ENCODE assay signal across 19 mouse cellular contexts in genomic region chr10:62553611-62554091, GRCm38 (mm10). TPM values are rescaled to one million over a fixed set of nuclear protein-coding genes. Genes with fewer than 3 reads are reported as not detected.
DNase-seq lines count a peak whose midpoint lies in the region; ATAC-seq and TF ChIP-seq lines count a peak whose summit lies in the region.
"Had no signal": no experiment of that assay in that cellular context is flagged by ENCODE, and none has a peak within 500 bp of the region (broad histone marks: within the 10 kb centered on the region; RNA-seq: fewer than 3 reads in every experiment).

No protein-coding gene starts in this region.

- H3K4me1 ChIP-seq in liver, postnatal 0 days (ENCODE audit: insufficient read depth): 0 out of 2 replicates have a peak, but pooled peaks cover 4% of the 10 kb centered on the region
- peaks cover 3% of the 10 kb centered on the region; the same call in 1 of the 2 replicates for H3K4me1 ChIP-seq in liver, embryonic 11.5 days (replicated peaks; ENCODE audit: control insufficient read depth, insufficient read depth, low read length)
- H3K4me1 ChIP-seq in megakaryocyte, embryonic 14.5 days: peaks cover 56% of the 10 kb centered on the region
- peaks cover 5% of the 10 kb centered on the region; the same call in 1 of the 2 replicates for H3K4me1 ChIP-seq in embryonic facial prominence, embryonic 10.5 days
- H3K4me1 ChIP-seq: embryonic facial prominence, embryonic 12.5 days; forebrain, embryonic 13.5 days; neural tube, embryonic 15.5 days had no signal

- H3K9me3 ChIP-seq in liver, postnatal 0 days (ENCODE audit: low read length): no peaks in the 10 kb centered on the region
- H3K9me3 ChIP-seq in liver, embryonic 11.5 days (ENCODE audit: control insufficient read depth, low read length): no peaks in the 10 kb centered on the region
- no peaks in the 10 kb centered on the region for H3K9me3 ChIP-seq in megakaryocyte, embryonic 14.5 days
- H3K9me3 ChIP-seq in embryonic facial prominence, embryonic 10.5 days: no peaks in the 10 kb centered on the region
- H3K9me3 ChIP-seq: embryonic facial prominence, embryonic 12.5 days; forebrain, embryonic 13.5 days; midbrain, embryonic 10.5 days; neural tube, embryonic 15.5 days had no signal

- no peaks in the 10 kb centered on the region for H3K27me3 ChIP-seq in liver, postnatal 0 days (ENCODE audit: insufficient read depth, low read length)
- H3K27me3 ChIP-seq in liver, embryonic 11.5 days (replicated peaks; ENCODE audit: control insufficient read depth, insufficient read depth, low read length): no peaks in the 10 kb centered on the region
- H3K27me3 ChIP-seq in megakaryocyte, embryonic 14.5 days (replicated peaks): no peaks in the 10 kb centered on the region
- H3K27me3 ChIP-seq in embryonic facial prominence, embryonic 10.5 days (replicated peaks; ENCODE audit: low read depth, poor library complexity, severe bottlenecking): no peaks in the 10 kb centered on the region
- H3K27me3 ChIP-seq: CH12.LX; embryonic facial prominence, embryonic 12.5 days; forebrain, embryonic 13.5 days; neural tube, embryonic 15.5 days had no signal

- TF ChIP-seq CTCF in liver, postnatal 0 days (IDR thresholded peaks at IDR 0.05; ENCODE audit: low read depth): 0 out of 2 replicates have a peak, but pooled peaks have one; percentile 6

- WGBS in liver, postnatal 0 days (ENCODE audit: insufficient replicate concordance): 30% methylated on average over 12 of the region's 12 CpGs
- WGBS in liver, embryonic 11.5 days: 58% methylated on average over 12 of the region's 12 CpGs
- WGBS in embryonic facial prominence, embryonic 10.5 days: 88% methylated on average over 12 of the region's 12 CpGs

- DNase-seq in liver, postnatal 0 days: peak; percentile 43
- no peak for DNase-seq in liver, embryonic 11.5 days (ENCODE audit: low spot score)
- DNase-seq in T-cell, adult 2 months (ENCODE audit: low spot score): peak; percentile 64
- DNase-seq in thymus, postnatal 0 days (ENCODE audit: low spot score): peak; percentile 87
- DNase-seq in cerebellum, postnatal 10 days: no peak
- DNase-seq in embryonic facial prominence, embryonic 10.5 days (ENCODE audit: low spot score): no peak
- DNase-seq in right cerebral cortex, postnatal 4 days: no peak
- DNase-seq: adrenal gland, postnatal 14 days; cerebellum, adult 2 months; gastrocnemius, postnatal 25 days; heart, postnatal 10 days; kidney, postnatal 25 days had no signal

- H3K4me2 ChIP-seq in liver, postnatal 0 days (ENCODE audit: low read depth, low read length): no peak overlapping the region
- H3K4me2 ChIP-seq in liver, embryonic 11.5 days: no peak overlapping the region
- H3K4me2 ChIP-seq: embryonic facial prominence, embryonic 12.5 days; forebrain, embryonic 13.5 days; neural tube, embryonic 15.5 days had no signal

- no peak overlapping the region for H3K9ac ChIP-seq in liver, postnatal 0 days (replicated peaks)
- H3K9ac ChIP-seq in liver, embryonic 11.5 days (ENCODE audit: low read depth, low read length): no peak overlapping the region; the same call in 1 of the 2 replicates
- H3K9ac ChIP-seq: embryonic facial prominence, embryonic 12.5 days; forebrain, embryonic 13.5 days; liver, embryonic 14.5 days; neural tube, embryonic 15.5 days had no signal

- H3K4me3 ChIP-seq in liver, postnatal 0 days (ENCODE audit: low read depth, low read length): no peak overlapping the region
- H3K4me3 ChIP-seq in liver, embryonic 11.5 days (ENCODE audit: low read depth, low read length): no peak overlapping the region
- peak overlapping the region; percentile 72 for H3K4me3 ChIP-seq in megakaryocyte, embryonic 14.5 days (replicated peaks)
- no peak overlapping the region for H3K4me3 ChIP-seq in embryonic facial prominence, embryonic 10.5 days
- H3K4me3 ChIP-seq: embryonic facial prominence, embryonic 12.5 days; forebrain, embryonic 13.5 days; midbrain, embryonic 10.5 days; neural tube, embryonic 15.5 days had no signal

- peaks cover 2% of the 10 kb centered on the region for H3K36me3 ChIP-seq in liver, postnatal 0 days (replicated peaks; ENCODE audit: insufficient read depth, low read length)
- peaks cover 2% of the 10 kb centered on the region; the same call in 1 of the 2 replicates for H3K36me3 ChIP-seq in liver, embryonic 11.5 days (ENCODE audit: control insufficient read depth, insufficient read depth, low read length)
- H3K36me3 ChIP-seq in megakaryocyte, embryonic 14.5 days (replicated peaks; ENCODE audit: low read length): peaks cover 24% of the 10 kb centered on the region
- peaks cover 24% of the 10 kb centered on the region for H3K36me3 ChIP-seq in embryonic facial prominence, embryonic 10.5 days (replicated peaks)

- peak overlapping the region; percentile 73 for H3K27ac ChIP-seq in liver, postnatal 0 days (ENCODE audit: low read depth)
- no peak overlapping the region for H3K27ac ChIP-seq in liver, embryonic 11.5 days (ENCODE audit: low read depth, low read length)
- no peak overlapping the region for H3K27ac ChIP-seq in embryonic facial prominence, embryonic 10.5 days (replicated peaks)
- H3K27ac ChIP-seq: embryonic facial prominence, embryonic 12.5 days; forebrain, embryonic 13.5 days; liver, embryonic 14.5 days; midbrain, embryonic 10.5 days; neural tube, embryonic 15.5 days had no signal

- TF ChIP-seq EP300 in liver, postnatal 0 days (IDR thresholded peaks at IDR 0.05; ENCODE audit: low read depth): no peak; the same call in 1 of the 2 replicates

- peak; percentile 66 for ATAC-seq in liver, postnatal 0 days
- ATAC-seq in liver, embryonic 11.5 days (replicated peaks; ENCODE audit: low FRiP score): no peak
- ATAC-seq: forebrain, embryonic 13.5 days had no signal

RNA-seq across cellular contexts. Expression of gene Kif1bp, which starts 24.6 kb away (rescaled TPM):
- polyA plus RNA-seq in liver, postnatal 0 days (2015; fragmentation: Nextera tagmentation; extraction: Ambion mirVana): 6.5 and 7.2 TPM in 2 replicates
- 28.1 and 28.3 TPM in 2 replicates for polyA plus RNA-seq in liver, embryonic 11.5 days (2014; fragmentation: Nextera tagmentation; extraction: Ambion mirVana)
- polyA plus RNA-seq in megakaryocyte, embryonic 14.5 days (2012; ENCODE audit: insufficient read depth, low replicate concordance): 2.5 and 5.1 TPM in 2 replicates
- polyA plus RNA-seq in thymus, postnatal 0 days (2015; fragmentation: Nextera tagmentation; extraction: Ambion mirVana): 24.2 and 26.5 TPM in 2 replicates
- polyA plus RNA-seq in embryonic facial prominence, embryonic 10.5 days (2016; fragmentation: Nextera tagmentation; extraction: Ambion mirVana): 34.3 and 35.5 TPM in 2 replicates

RNA-seq across cellular contexts. Expression of gene Srgn, which starts 26.4 kb away (rescaled TPM):
- polyA plus RNA-seq in liver, postnatal 0 days (2015; fragmentation: Nextera tagmentation; extraction: Ambion mirVana): 108 and 110 TPM in 2 replicates
- polyA plus RNA-seq in liver, embryonic 11.5 days (2014; fragmentation: Nextera tagmentation; extraction: Ambion mirVana): 59.2 and 66.1 TPM in 2 replicates
- polyA plus RNA-seq in megakaryocyte, embryonic 14.5 days (2012; ENCODE audit: insufficient read depth, low replicate concordance): 95.0 and 696 TPM in 2 replicates
- polyA plus RNA-seq in thymus, postnatal 0 days (2015; fragmentation: Nextera tagmentation; extraction: Ambion mirVana): 306 and 319 TPM in 2 replicates
- 2.0 and 3.3 TPM in 2 replicates for polyA plus RNA-seq in embryonic facial prominence, embryonic 10.5 days (2016; fragmentation: Nextera tagmentation; extraction: Ambion mirVana)

RNA-seq across cellular contexts. Expression of gene Ddx21, which starts 48.4 kb away (rescaled TPM):
- polyA plus RNA-seq in liver, postnatal 0 days (2015; fragmentation: Nextera tagmentation; extraction: Ambion mirVana): 7.2 and 8.3 TPM in 2 replicates
- 72.8 and 74.4 TPM in 2 replicates for polyA plus RNA-seq in liver, embryonic 11.5 days (2014; fragmentation: Nextera tagmentation; extraction: Ambion mirVana)
- polyA plus RNA-seq in megakaryocyte, embryonic 14.5 days (2012; ENCODE audit: insufficient read depth, low replicate concordance): 5.4 and 39.8 TPM in 2 replicates
- polyA plus RNA-seq in thymus, postnatal 0 days (2015; fragmentation: Nextera tagmentation; extraction: Ambion mirVana): 29.8 and 29.9 TPM in 2 replicates
- polyA plus RNA-seq in embryonic facial prominence, embryonic 10.5 days (2016; fragmentation: Nextera tagmentation; extraction: Ambion mirVana): 35.1 and 36.7 TPM in 2 replicates

Comparison
In these comparisons a context has a peak if more than half of its experiments do, and no peak if none do; other contexts are left out.
1. DNase-seq: peak in liver, postnatal 0 days (single experiment), T-cell, adult 2 months (single experiment) and thymus, postnatal 0 days (single experiment); none in liver, embryonic 11.5 days (single experiment), cerebellum, postnatal 10 days (0 of 2), embryonic facial prominence, embryonic 10.5 days (single experiment) and right cerebral cortex, postnatal 4 days (single experiment).
2. RNA of gene Srgn, which starts 26.4 kb away (polyA plus RNA-seq): 95.0 to 696 TPM in megakaryocyte, embryonic 14.5 days, 306 to 319 TPM in thymus, postnatal 0 days, 108 to 110 TPM in liver, postnatal 0 days and 59.2 to 66.1 TPM in liver, embryonic 11.5 days; 2.0 to 3.3 TPM in embryonic facial prominence, embryonic 10.5 days; every median in the first group is over 10 times any median in the second.